Mouse (Mus musculus): ENCODE data around the gene Il12a.
"Not testable (repeated sequence)": the region's sequence is repeated elsewhere in the genome, so short reads cannot be mapped to it uniquely, and the experiment has no call there.

Gene Il12a

GRCm38 (mm10) chr3:68742718-68743471, 52.5 kb downstream of the Il12a start:
- DNase-seq: no peak

GRCm38 (mm10) chr3:68743472-68743732, 53.0 kb downstream of the Il12a start:
- no peak for DNase-seq

DNA sequence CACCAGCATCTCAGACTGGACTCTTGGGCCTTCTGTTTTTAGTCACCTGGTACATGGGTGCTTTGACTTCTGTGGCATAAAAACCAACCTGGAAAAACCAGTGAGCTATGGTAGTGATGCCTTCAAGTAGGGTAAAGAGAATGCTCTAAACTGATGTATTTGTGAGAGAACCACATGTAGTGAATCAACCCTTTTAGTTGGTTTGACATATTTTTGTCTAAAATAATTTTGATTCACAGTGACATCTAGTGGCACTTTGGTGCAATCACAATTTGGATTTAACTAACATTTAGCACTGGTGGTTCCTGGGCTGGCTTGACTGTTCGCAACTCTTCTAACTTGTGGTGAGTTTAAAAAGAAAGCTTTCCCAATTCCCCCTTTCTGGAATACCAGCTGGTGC, 53.7 kb downstream of the Il12a start:
- no peak for DNase-seq

DNA sequence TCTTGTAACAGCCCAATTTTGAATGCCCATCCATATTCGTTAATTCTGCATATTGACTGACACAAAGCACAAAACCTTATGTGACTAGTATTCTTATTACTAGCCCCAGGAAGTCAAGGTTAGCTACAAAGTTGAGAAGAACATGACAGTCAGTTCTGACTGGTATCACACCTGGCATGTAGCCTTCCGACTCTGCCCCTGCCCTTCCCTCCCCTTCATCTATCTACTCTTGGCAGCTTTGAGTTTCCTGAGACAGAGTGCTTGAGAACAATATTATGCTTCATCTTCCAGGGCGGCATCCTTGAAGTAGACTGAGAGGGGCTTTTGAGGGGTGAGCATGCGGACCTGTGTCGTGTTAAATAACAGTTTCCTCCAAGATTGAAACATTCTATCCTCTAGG, 54.6 kb downstream of the Il12a start:
- DNase-seq: no peak

DNA sequence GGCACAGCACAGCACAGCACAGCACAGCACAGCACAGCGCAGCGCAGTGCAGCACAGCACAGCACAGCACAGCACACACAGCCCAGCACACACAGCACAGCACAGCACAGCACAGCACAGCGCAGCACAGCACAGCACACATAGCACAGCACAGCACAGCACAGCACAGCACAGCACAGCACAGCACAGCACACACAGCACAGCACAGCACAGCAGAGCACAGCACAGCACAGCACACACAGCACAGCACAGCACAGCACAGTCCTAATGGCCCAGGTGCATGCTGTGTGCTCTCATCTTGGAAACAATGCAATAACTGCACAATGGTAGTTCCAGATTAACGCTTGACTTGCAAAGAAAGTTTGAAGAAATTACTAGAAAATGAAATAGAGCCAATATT, 55.8 kb downstream of the Il12a start:
- DNase-seq: not testable (repeated sequence)
